Mouse (Mus musculus) hindbrain, embryonic 11.5 days (tissue): ENCODE data around the gene Caly. TPM values are rescaled to one million over a fixed set of nuclear protein-coding genes. Genes with fewer than 3 reads are reported as not detected.

Experiments
- ATAC-seq: fragments of 200-750 bp; cut with Nextera tagmentation; 2 replicates; pipeline ENCODE4 v1.8.0; 2017; ENCODE audit warnings: mild to moderate bottlenecking, moderate TSS enrichment, moderate library complexity; ENCODE audit not compliant: low FRiP score
- DNase-seq: peaks from one replicate; pipeline ENCODE4 v3.0.0-alpha.2; 2015; ENCODE audit warnings: low spot score
- H3K27ac ChIP-seq: fragments of 300-500 bp; sonication (generic); 2 replicates; pipeline ENCODE4 v1.5.1; 2014; ENCODE audit warnings: mild to moderate bottlenecking, low read depth, low read length
- H3K27me3 ChIP-seq: fragments of 300-500 bp; sonication (generic); 2 replicates; pipeline ENCODE4 v1.6.1; 2014; ENCODE audit warnings: mild to moderate bottlenecking, low read length, moderate library complexity, mixed read lengths; ENCODE audit not compliant: control insufficient read depth, insufficient read depth
- H3K36me3 ChIP-seq: fragments of 300-500 bp; sonication (generic); 2 replicates; pipeline ENCODE4 v1.6.1; 2014; ENCODE audit warnings: mild to moderate bottlenecking, low read length, moderate library complexity, mixed read lengths; ENCODE audit not compliant: control insufficient read depth, insufficient read depth
- H3K4me1 ChIP-seq: fragments of 300-500 bp; sonication (generic); replicated peaks from 2 replicates; pipeline ENCODE4 v1.6.1; 2014; ENCODE audit warnings: low read length, mixed read lengths; ENCODE audit not compliant: control insufficient read depth, insufficient read depth
- H3K4me2 ChIP-seq: fragments of 300-500 bp; sonication (generic); replicated peaks from 2 replicates; pipeline ENCODE4 v1.6.1; 2014; ENCODE audit warnings: mild to moderate bottlenecking, low read depth, low read length
- H3K4me3 ChIP-seq: fragments of 300-500 bp; sonication (generic); 2 replicates; pipeline ENCODE4 v1.5.1; 2014; ENCODE audit warnings: low read depth, low read length
- H3K9ac ChIP-seq: fragments of 300-500 bp; sonication (generic); 2 replicates; pipeline ENCODE4 v1.6.1; 2014; ENCODE audit warnings: low read depth, low read length
- H3K9me3 ChIP-seq: fragments of 300-500 bp; sonication (generic); 2 replicates; pipeline ENCODE4 v1.6.1; 2016; ENCODE audit warnings: low read length; ENCODE audit not compliant: control insufficient read depth
- WGBS: fragments of 180-500 bp; shearing (Covaris S2); extraction: QIAGEN DNeasy Blood & Tissue Kit; methylation state at CpG from one replicate; pipeline ENCODE4 v1.1.7; 2014; 5-methylcytosine and 5-hydroxymethylcytosine counted together
- polyA plus RNA-seq: library from polyadenylated mRNA; unstranded; fragments of >200 nt; fragmentation: Nextera tagmentation; extraction: Ambion mirVana; gene quantifications from 2 replicates; pipeline ENCODE4 v1.2.1, GENCODE M21; 2014

The Caly gene
- polyA plus RNA-seq, 1 experiment from 2014 or later: 12.1 TPM

DNA sequence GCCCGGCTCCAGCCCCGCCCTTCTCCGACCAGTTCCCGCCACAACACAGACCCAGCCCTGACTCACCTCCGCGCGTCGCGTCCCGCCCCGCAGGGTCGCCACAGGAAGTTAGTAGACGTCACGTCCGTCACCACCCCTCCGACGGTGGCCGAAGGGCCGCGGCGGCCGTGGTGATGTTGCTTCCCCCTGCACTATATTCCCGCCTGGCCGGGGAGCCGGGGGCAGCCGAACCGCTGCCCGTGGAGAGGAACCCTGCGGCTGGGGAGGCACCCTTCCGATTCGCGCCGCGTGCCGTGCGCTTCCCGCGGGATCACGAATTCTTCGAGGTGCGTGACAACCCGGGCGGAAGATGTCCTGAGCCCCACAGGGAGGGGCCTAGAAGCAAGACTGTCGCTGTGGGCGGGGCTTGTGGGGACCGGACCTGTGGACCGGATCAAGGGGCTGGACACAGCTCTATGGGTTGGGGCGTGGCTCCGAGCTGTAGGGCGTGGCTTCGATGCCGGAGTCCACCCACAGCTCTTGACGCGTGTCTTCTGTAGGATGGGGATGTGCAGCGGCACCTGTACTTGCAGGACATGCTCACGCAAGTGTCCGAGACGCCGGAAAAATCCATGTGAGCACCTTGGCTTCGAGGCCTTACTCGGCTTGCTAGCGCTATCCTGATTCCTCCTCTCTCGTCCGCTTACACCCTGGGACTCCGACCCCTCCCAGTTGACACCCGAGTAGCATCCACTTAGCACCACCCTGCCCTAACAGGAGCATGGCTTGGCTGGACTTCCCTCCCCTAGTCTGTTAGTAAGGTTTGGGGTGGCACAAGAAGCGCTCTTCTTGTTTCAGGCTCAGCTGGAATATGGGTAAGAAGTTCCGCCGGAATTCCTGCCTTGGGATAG lies 45.8 kb downstream of the Caly start, which contains the start of the genes Zfp511 and Tubgcp2:
TSS of gene Zfp511 (plus strand) at position 111 of the 890 bp plus-strand sequence.
TSS of gene Tubgcp2 (minus strand) at position 389 of the 890 bp plus-strand sequence.
- peak within 1 kb of the TSS; percentile 86 for H3K9ac ChIP-seq
- ATAC-seq (peak; percentile 98), DNase-seq (peak; percentile 97)
- H3K27me3 ChIP-seq: no peaks in the 10 kb centered on the region
- H3K4me2 ChIP-seq: peak within 1 kb of the TSS; percentile 79
- peaks cover 6% of the 10 kb centered on the region; the same call in 1 of the 2 replicates for H3K4me1 ChIP-seq
- WGBS: 2% methylated on average over 69 of the region's 69 CpGs
- peak within 1 kb of the TSS; percentile 87 for H3K27ac ChIP-seq
- no peaks in the 10 kb centered on the region for H3K9me3 ChIP-seq
- H3K4me3 ChIP-seq: peak within 1 kb of the TSS; percentile 89
- peaks cover 6% of the 10 kb centered on the region; the same call in 1 of the 2 replicates for H3K36me3 ChIP-seq

GRCm38 (mm10) chr7:140035456-140035855 lies 46.9 kb downstream of the Caly start:
- Histone ChIP-seq H3K9ac (peak overlapping the region; percentile 86), H3K9me3 (no peaks in the 10 kb centered on the region), H3K4me3 (peak overlapping the region; percentile 89), H3K36me3 (peaks cover 15% of the 10 kb centered on the region), H3K27me3 (no peaks in the 10 kb centered on the region), H3K27ac (no peak overlapping the region; the same call in 1 of the 2 replicates), H3K4me2 (peak overlapping the region; percentile 79), H3K4me1 (peaks cover 6% of the 10 kb centered on the region; the same call in 1 of the 2 replicates)
- DNase-seq: no peak
- no peak for ATAC-seq
- WGBS: 21% methylated on average over 6 of the region's 7 CpGs

GRCm38 (mm10) chr7:140033386-140033785 lies 49.0 kb downstream of the Caly start:
- ATAC-seq (no peak), DNase-seq (no peak)
- Histone ChIP-seq H3K4me1 (peaks cover 6% of the 10 kb centered on the region; the same call in 1 of the 2 replicates), H3K27me3 (no peaks in the 10 kb centered on the region), H3K9ac (no peak overlapping the region), H3K36me3 (peaks cover 26% of the 10 kb centered on the region), H3K9me3 (no peaks in the 10 kb centered on the region), H3K4me2 (no peak overlapping the region), H3K4me3 (no peak overlapping the region), H3K27ac (no peak overlapping the region)
- WGBS: 90% methylated on average over 9 of the region's 9 CpGs

DNA sequence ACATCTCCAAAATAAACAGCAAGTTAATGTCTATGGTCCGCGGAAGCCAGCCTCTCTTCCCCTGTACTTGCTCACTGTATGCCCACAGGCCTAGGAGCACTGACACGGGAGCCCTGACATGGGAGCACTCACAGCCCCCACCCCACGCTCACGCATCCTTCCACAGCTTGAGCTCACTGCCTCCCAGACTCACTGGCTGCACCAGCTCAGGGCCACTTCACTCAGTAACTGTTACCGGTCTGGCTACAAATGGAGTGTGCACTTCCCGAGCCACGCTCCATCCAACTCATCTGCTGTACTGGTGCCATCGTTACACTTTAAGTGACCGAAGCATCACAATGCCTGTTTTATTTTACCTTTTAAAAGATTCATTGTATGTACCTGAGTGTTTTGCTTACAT lies 50.0 kb downstream of the Caly start:
- DNase-seq (no peak), ATAC-seq (no peak)
- no peak overlapping the region for H3K4me2 ChIP-seq
- no peak overlapping the region for H3K4me3 ChIP-seq
- H3K36me3 ChIP-seq: peaks cover 30% of the 10 kb centered on the region
- WGBS: 96% methylated on average over 10 of the region's 10 CpGs
- no peak overlapping the region for H3K9ac ChIP-seq
- no peaks in the 10 kb centered on the region for H3K9me3 ChIP-seq
- no peak overlapping the region for H3K27ac ChIP-seq
- peaks cover 6% of the 10 kb centered on the region; the same call in 1 of the 2 replicates for H3K4me1 ChIP-seq
- no peaks in the 10 kb centered on the region for H3K27me3 ChIP-seq

DNA sequence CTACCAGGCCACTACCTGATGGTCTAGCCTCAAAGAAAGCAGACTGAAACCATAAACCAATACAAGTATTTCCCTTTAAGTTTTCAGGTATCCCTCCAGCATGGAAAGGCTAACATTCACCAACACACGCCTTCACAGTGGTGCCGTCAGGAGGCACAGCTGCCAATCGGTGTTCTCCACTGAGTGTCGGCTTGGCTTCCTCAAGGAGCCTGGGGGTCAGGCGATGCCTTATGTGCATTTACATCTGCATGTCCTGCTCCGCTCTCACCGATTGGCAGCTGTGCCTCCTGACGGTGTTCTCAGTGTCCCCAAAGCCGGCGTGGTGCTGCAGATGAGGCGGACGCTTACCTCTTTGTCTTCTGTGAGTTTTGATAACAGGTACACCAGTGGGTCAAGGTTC lies 50.6 kb downstream of the Caly start:
- Histone ChIP-seq H3K9ac (no peak overlapping the region), H3K4me1 (peaks cover 2% of the 10 kb centered on the region; the same call in 1 of the 2 replicates), H3K9me3 (no peaks in the 10 kb centered on the region), H3K27ac (no peak overlapping the region), H3K27me3 (no peaks in the 10 kb centered on the region), H3K4me3 (no peak overlapping the region), H3K36me3 (peaks cover 30% of the 10 kb centered on the region), H3K4me2 (no peak overlapping the region)
- ATAC-seq: no peak
- 94% methylated on average over 12 of the region's 12 CpGs for WGBS
- DNase-seq: no peak

Other genes with a start within 250 kb of the Caly start
- gene Adgra1, start 248.4 kb downstream of the Caly start, polyA plus RNA-seq: 14.4 and 16.4 TPM in 2 replicates
- 1.2 and 1.4 TPM in 2 replicates for gene Kndc1, start 187.9 kb downstream of the Caly start, polyA plus RNA-seq
- not detected in 2 replicates for gene Utf1, start 138.8 kb downstream of the Caly start, polyA plus RNA-seq
- gene 6430531B16Rik, start 103.8 kb downstream of the Caly start, polyA plus RNA-seq: 0.29 and 0.68 TPM in 2 replicates
- 2.6 and 3.1 TPM in 2 replicates for gene Adam8, start 90.0 kb downstream of the Caly start, polyA plus RNA-seq
- 47.0 and 49.9 TPM in 2 replicates for gene Zfp511, start 46.2 kb downstream of the Caly start, polyA plus RNA-seq
- 58.1 and 67.4 TPM in 2 replicates for gene Tubgcp2, start 45.9 kb downstream of the Caly start, polyA plus RNA-seq
- 106 and 139 TPM in 2 replicates for gene Msx3, start 33.5 kb downstream of the Caly start, polyA plus RNA-seq
- gene Prap1, start 10.8 kb upstream of the Caly start, polyA plus RNA-seq: 0.27 TPM in 1 of 2 replicates, not detected in the other
- 17.7 and 18.4 TPM in 2 replicates for gene Fuom, start 19.9 kb upstream of the Caly start, polyA plus RNA-seq
- gene Paox, start 33.3 kb upstream of the Caly start, polyA plus RNA-seq: 15.2 and 15.8 TPM in 2 replicates
- gene Echs1, start 33.9 kb upstream of the Caly start, polyA plus RNA-seq: 168 and 184 TPM in 2 replicates
- gene Mtg1, start 55.0 kb upstream of the Caly start, polyA plus RNA-seq: 22.0 and 32.2 TPM in 2 replicates
- 0.94 and 1.9 TPM in 2 replicates for gene Sprn, start 72.3 kb upstream of the Caly start, polyA plus RNA-seq
- gene Olfr522, start 82.2 kb upstream of the Caly start, polyA plus RNA-seq: not detected in 2 replicates
- not detected in 2 replicates for gene Olfr523, start 90.7 kb upstream of the Caly start, polyA plus RNA-seq
- gene Olfr524, start 123.4 kb upstream of the Caly start, polyA plus RNA-seq: not detected in 2 replicates
- gene Cd163l1, start 135.7 kb upstream of the Caly start, polyA plus RNA-seq: not detected in 2 replicates
- gene 5830411N06Rik, start 164.7 kb upstream of the Caly start, polyA plus RNA-seq: not detected in 2 replicates
- gene Olfr525, start 238.3 kb upstream of the Caly start, polyA plus RNA-seq: not detected in 2 replicates